Comparison of ENCODE assay signal across 15 mouse cellular contexts in the genomic region with DNA sequence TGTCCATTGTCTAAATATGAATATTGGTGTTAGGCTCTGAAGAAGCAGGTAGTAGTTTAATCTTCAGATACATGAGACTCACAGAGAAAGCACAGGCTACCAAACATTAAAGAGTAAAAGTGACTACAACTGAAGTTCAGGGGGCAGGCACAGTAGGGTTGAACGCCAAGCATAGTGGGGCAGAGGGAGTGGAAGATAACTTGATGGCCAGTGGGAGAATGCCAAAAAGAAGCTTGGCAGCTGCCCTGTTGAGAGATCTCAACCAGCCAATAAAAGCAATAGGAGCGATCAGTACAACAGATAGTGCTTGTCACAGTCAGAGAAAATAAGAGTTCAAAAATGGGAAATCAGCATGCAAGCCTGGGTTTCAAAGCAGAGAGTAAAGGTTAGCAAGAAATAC.
DNase-seq lines count a peak whose midpoint lies in the region; ATAC-seq lines count a peak whose summit lies in the region.
"Had no signal": no experiment of that assay in that cellular context is flagged by ENCODE, and none has a peak within 500 bp of the region (broad histone marks: within the 10 kb centered on the region; RNA-seq: fewer than 3 reads in every experiment).

No protein-coding gene starts in this region.

- ATAC-seq in erythroblast, adult 5-6 weeks (replicated peaks; ENCODE audit: low FRiP score, poor library complexity, severe bottlenecking) = no peak
- ATAC-seq: CD4-positive, CD25-positive, alpha-beta regulatory T cell, adult 4 months; forebrain, embryonic 15.5 days; intestine, postnatal 0 days had no signal

- intact Hi-C loops in heart, postnatal 10 days (cut with DNase I) = no loop called here
- intact Hi-C loops in left cerebral cortex, postnatal 4 days (cut with DNase I) = no loop called here
- intact Hi-C loops in left cerebral cortex, postnatal 25 days (cut with DNase I) = no loop called here

- peak; percentile 10 to 17 for DNase-seq in heart, postnatal 10 days
- DNase-seq in heart, adult 9 months (ENCODE audit: low spot score in 2 of 2) = no peak
- peak; percentile 24 for DNase-seq in left cerebral cortex, postnatal 4 days
- no peak for DNase-seq in left cerebral cortex, postnatal 25 days (ENCODE audit: low spot score in 2 of 2)
- peak; percentile 61 for DNase-seq in adipocyte (ENCODE audit: low spot score)
- DNase-seq: adrenal gland, adult 8-10 months; adrenal gland, postnatal 25 days; cerebellum, adult 11-12 months; cerebellum, adult 9-10 months; cerebellum, postnatal 25 days; gastrocnemius, postnatal 25 days had no signal

Comparison
In these comparisons a context has a peak if more than half of its experiments do, and no peak if none do; other contexts are left out.
1. DNase-seq: peak in heart, postnatal 10 days (2 of 2), left cerebral cortex, postnatal 4 days (single experiment) and adipocyte (single experiment); none in heart, adult 9 months (0 of 2) and left cerebral cortex, postnatal 25 days (0 of 2).